Mouse (Mus musculus): Measurements from ENCODE around the gene Fmnl3. TPM values are rescaled to one million over a fixed set of nuclear protein-coding genes. Genes with fewer than 3 reads are reported as not detected.

The Fmnl3 gene
- total RNA-seq, 2 experiments from 2014 or later, result 19.0 to 22.3 TPM

DNA sequence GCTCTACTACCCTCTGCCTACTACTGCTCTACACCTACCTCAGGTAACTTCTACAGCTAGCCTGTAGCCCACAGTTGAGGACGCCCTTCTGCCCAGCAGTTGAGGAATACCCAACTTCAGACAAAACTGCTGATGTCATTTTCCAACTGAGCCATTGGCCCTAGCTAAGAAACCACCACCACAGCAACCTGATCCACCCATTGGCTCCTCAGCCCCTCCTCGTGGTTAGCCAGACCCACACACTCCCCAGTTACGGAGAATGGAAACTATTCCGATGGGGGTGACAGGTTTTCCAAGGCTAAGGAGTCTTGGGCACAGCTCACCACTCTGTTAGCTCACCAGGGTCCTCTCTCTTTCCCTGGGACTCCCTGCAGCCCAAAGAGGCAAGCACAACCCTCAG, 25.3 kb downstream of the Fmnl3 start:
- intact Hi-C loops (cut with DNase I), result no loop called here
- DNase-seq, result no peak

DNA sequence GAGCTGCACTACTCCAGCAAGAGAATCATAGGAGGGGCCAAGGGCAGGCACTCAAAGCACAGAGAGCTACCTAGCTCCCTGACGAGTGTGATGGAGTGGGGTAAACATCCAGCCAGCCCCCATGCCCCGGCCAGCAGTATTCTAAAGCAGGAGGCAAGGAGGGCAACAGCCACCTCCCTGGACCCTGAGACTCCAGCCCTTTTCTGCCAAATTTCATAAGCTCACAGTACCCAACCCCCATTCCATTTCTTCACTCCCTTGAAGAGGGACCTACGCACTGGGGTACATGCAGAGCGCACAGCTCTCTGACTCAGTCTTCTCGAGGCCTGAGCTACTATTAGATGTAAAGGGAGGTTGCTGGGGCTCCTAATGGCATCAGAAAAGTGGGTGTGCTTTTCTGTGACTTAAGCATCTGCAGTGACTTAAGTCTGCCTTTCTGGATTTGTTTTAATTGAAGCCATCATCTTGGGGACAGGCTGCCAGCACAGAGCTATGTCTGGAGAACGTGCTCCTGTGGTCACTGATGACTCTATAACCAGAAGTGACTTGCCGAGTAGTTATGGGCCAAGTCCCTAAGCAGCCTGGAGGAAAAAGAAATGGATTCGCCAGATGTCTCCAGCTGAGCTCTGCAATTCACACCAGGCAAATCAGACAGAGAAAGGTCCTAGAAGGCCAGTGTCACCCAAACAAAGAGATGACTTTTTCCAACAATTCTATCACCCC, 26.0 kb downstream of the Fmnl3 start:
- intact Hi-C loops (cut with DNase I), result no loop called here
- peak; percentile 43 to 60 for DNase-seq

DNA sequence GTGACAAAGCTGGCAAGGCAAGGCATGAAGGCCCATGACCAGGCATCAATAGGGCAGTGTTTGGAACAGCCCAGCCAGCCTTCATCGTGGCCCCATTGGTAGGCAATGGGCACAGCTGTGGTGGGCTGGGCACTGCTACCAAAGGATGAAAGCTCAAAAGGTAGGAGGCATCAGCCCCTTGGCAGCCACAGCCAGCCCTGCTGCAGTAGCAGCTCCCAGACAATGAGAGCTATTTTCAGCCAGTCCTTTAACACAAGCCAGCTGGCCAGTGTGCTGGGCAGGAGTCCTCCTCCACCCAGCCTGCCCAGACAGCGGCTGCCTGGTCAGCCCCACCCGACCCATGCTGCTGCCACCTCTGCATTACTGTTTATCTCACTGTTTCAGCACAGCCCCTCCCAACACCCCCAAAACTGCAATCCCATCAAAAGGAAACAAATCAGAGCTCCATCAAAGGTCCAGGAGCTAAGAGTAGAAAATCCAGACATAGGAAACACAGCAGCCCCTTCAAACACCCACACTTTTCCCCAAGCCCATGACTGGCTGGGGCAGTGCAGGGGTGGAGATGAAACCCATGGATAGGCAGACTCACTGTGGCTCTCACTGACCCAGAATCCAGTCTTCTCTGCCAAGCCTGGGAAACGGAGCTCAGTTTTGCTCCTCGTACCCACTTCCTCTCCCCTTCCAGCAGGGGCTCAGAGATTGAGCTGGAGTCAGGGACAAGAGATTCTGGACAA, 26.7 kb downstream of the Fmnl3 start:
- peak; percentile 65 to 68 for DNase-seq
- intact Hi-C loops (cut with DNase I), result loop anchor here (2.0 kb wide), 1 partner anchor 25 kb away; no protein-coding TSS in a partner anchor

DNA sequence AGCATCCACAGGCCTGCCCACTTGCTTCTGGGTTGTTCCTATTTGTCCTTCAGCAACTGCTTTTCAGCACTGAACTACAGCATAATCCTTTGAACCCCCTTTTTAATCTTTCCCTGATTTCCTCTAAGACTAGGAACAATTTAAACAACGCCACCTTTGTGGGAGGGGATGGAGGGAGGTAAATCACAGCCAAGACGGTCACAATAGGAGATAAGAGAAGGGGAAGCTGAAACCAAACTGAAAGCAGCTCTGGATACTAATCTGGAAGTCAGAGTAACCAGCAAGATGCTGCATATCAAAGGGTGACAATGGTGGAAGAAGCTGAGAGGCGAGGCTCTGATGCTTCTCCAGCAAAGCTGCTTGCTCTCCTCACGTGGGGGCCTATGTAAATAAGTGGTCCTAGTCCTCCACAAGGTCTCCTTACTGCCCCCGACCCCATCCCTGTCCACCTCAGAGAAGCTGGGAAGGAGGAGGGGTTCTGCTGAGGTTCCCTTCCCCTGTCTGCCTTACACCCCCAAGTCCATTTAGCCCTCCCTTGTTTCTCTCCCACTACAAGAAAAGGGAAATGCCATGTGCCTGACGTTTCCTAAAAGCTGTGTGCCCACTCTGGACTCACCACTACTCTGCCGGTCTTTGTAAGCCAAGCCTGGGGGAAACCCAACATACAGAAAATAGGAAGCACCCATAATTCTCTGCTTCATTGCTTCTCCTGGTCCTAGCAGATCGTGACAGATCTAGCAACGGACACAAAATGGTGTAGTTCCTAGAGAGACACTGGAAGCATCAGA, 27.9 kb downstream of the Fmnl3 start:
- intact Hi-C loops (cut with DNase I), result loop anchor here (2.0 kb wide), 1 partner anchor 26 kb away; no protein-coding TSS in a partner anchor
- DNase-seq, result no peak

DNA sequence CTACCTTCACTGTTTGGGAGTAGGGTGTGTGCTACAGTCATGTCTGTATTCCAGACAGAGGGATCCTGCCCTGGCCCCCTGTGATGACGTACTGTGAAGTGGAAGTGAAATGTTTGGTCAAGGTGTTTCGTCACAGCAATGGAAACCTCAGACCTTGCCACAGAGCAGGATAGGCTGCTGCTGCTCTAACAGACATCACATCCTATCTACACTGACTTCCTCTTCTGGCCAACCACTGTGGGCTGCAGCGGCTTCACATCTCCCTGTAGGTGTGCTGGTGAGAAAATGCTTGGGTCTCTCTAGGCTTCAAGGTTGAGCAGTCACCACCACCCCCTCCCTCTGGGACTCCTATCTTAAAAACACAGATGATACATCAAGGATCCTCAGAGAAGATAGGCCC, 29.2 kb downstream of the Fmnl3 start:
- intact Hi-C loops (cut with DNase I), result no loop called here
- DNase-seq, result no peak

DNA sequence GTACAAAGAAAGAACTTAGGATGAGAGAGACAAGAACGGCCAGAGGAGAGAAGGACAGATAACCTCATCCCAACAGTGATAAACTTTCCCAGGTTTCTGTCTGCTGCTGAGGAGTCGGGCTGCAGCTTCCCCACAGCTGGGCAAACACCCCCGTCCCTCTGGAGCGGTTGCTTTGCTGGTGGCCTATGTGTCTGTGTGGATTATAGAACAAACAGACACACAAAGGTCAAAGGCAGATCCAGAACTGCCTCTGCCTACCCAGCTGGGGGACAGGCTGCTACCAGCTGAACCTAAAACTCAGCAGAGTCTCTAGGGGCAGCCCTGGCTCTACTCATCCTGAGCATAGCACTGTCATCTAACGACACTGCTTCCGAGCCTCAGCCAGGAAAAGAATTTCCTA, 30.6 kb downstream of the Fmnl3 start:
- no peak for DNase-seq
- intact Hi-C loops (cut with DNase I), result no loop called here

DNA sequence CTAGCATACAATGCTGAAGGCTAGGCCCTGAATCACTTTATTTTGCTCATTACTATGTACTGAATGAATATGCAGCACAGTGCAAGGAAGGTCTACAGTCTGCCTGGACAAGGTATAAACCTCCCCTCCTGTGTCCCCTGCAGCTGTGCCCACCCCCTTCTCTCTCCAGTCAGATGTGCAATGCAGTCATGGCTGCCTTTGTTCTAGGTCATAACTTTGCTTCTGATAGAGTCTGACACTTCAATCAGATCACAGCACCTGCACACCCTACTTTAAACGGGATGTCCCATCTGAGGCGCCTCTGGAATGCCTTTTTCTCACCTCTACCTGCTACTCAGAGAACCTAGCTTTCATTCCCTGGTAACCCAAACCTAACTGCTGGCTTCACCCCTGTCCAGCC, 31.4 kb downstream of the Fmnl3 start:
- intact Hi-C loops (cut with DNase I), result no loop called here
- DNase-seq, result no peak

DNA sequence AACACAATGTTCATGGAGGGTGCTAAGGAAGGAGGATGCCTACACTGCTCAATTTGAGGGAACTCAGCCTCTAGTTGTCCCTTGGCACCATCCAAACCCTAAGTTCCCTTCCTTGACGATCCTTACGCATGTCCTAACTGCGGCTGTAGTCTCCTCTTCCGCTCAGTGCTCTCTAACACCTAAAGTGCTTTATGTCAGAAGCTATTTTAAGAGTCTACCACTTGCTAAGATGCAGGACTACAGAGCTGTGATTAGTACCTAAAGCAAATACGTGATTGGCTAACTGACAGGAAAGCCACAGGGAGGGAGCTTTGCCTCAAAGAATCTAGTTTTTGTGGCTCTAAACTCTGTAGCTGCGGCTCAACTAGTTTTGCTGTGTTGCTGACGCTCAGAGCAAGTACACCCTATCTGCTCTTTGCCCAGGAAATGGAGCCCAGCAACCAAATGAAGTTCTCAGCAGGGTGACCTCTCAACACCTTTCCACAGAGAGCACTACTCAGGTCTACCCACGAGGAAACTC, 34.4 kb downstream of the Fmnl3 start:
- no peak for DNase-seq
- intact Hi-C loops (cut with DNase I), result loop anchor here (2.0 kb wide), 1 partner anchor 33 kb away; no protein-coding TSS in a partner anchor

DNA sequence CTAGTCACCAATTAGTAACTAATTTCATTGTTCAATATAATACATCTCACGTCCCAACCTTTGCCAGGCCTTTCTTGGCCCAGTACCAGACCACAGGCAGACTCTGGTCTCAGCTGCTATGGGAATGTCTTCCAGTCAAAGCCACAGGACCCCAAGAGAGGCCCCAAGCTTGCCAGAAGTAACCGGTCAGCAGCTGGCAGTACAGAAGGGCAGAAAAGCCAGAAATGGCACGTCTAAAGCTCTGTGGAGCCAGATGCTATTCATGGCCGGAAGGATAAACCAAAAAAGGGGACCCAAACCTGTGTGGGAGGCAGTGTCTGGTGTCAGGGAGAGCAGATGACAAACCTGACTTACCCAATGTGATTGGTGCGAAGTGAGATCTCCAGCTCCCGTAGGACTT, 35.8 kb downstream of the Fmnl3 start:
- DNase-seq, result no peak

DNA sequence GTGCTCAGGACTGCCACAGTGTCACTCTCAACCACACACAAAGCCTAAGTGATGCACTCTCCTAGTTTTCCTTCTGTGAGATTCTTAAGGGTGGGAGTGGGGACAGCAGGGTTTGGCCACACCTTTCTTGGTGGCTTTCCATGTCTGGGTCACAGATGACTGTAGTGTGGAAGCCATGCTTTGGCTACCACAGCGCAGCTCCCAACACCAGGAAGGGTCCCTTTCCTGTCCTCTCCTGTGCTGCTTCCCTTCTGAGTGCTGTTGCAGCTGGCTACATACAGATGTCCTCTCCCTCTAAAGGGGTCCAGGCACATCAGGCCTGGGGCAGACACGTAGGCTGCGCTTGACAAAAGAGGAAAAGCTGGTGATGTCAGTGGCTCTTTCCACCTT, 36.6 kb downstream of the Fmnl3 start:
- peak; percentile 54 to 58 for DNase-seq
- intact Hi-C loops (cut with DNase I), result loop anchor here (2.0 kb wide), 2 partner anchors 17 to 35 kb away; no protein-coding TSS in a partner anchor

More for the DNA sequence above, 35.8 kb downstream of the Fmnl3 start:
- intact Hi-C loops (cut with DNase I), result loop anchor here (2.0 kb wide), 1 partner anchor 34 kb away; no protein-coding TSS in a partner anchor

DNA sequence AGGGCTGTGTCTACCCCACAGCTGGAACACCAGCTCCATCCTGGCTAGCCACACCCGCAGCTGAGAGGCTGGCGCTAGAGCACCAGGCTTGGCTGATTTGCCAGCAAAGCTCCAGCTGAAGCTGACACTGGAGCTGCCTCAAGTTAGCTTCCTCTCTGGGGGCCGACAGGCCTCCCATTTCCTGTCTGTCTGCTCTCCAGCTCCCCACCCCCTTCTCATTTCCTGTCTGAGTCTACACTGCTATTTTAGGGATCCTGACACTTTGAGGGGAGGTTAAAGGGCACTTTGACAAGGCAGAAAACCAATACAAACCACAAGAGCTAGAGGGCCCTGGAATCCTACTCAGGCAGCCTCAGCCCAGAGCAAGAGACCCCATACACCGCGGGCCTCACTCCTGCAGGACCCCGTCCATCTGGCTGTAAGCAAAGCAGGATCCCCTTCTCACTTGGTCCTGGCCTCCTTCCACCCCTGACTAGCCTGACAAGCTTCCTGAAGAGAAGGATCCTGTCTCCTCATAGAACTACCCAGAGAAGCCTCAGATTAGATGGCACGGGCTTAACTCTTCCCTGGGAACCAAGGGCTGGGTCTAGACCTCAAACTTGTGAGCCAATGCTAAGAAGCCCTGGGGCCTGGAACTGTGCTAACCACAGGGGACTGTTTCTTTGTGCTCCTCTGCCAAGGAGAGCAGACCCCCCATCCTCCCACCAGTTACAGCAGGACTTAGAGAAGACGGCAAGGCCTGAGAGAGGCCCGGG, 37.2 kb downstream of the Fmnl3 start:
- intact Hi-C loops (cut with DNase I), result loop anchor here (2.0 kb wide), 1 partner anchor 16 kb away; no protein-coding TSS in a partner anchor
- peak; percentile 76 to 83 for DNase-seq

DNA sequence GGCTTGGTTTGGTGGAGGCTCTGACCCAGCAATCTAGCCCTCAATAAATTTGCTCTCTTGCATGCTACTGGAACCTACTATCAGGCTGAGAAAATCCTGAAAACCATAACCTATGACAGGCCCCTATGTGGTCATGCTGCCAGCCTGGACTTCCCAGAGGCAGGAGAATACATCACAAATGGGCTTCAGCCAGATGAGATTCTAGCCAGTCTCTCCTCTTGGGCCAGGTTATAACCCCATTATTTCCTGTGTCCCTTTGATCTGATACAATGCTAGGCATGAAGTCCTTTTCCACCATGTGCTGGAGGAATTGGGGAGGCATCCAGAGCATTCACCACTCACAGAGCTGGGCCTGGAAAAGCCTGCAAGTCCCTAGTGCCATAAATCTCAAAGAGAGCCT, 38.2 kb downstream of the Fmnl3 start:
- DNase-seq, result no peak
- intact Hi-C loops (cut with DNase I), result loop anchor here (2.0 kb wide), 1 partner anchor 15 kb away; no protein-coding TSS in a partner anchor

DNA sequence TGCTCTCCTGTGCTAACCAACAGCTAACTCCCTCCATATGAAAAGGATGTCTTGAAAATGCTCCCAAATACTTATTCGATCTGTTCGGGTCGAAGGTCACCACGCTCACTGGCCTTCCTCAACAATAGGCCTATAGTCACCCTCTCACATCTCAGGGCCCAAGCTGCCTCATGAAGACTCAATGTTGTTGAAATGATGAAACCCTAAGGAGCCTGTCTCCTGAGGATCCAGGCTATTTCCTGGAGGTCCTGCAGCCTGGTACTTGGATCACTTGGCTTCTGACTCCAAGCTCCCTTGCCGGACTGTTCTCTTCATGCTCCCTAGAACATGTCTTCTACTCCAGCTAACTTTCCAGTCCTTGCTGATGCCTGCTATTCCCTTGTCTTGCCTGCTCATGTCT, 38.9 kb downstream of the Fmnl3 start:
- DNase-seq, result no peak
- intact Hi-C loops (cut with DNase I), result no loop called here

DNA sequence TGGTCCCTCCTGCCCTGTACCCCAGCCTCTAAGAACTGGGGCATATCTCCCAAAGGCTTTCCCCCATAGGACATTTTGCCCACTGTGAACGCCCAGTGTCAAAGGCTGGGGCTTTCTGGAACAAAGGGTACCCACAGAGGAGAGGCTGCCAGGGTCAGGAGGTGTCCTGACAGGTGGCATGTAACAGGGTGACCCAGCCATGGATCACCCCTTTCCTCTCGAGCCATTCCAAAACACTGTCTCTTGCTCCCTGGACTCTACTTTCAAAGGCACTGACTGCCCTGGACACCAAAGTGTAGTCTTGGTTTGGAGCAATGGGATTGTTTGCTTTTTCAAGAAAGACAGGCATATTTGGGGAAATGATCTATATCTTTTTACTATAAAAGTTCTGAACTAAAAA, 40.0 kb downstream of the Fmnl3 start:
- no peak for DNase-seq
- intact Hi-C loops (cut with DNase I), result no loop called here

DNA sequence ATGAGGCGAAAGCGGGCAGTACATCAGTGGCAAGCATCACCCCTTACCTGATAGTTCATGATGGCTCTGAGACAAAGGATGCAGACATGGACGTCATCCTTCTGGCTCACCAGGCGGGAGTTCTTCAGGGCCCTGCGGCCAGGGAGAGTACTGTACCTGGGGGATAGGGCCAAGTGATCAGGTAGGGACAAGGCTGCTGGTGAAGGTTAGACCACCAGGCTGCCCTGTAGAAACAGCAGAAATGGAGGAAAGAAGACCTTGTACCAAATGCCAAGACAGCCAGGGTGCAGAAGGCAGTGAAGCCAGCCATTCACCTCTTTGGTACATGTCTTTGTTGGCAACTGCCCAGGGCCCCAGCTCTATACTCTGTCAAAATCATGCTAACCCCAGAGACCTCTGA, 42.3 kb downstream of the Fmnl3 start:
- intact Hi-C loops (cut with DNase I), result no loop called here
- no peak for DNase-seq

DNA sequence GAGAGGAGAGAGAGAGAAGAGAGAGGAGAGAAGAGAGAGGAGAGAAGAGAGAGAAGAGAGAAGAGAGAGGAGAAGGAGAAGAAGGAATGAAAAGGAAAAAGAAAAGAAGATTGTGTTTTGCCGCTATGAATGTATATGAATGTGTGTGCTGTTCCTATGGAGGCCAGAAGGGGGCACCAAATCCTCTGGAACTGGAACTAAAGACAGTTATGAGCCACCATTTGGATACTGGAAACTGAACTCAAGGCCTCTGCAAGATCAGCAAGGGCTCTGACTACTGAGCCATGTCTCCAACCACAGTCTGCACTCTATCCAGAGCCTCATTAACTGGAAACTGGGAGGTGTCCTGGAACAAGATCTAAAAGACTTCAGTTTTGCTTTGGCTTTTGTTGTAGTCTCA, 43.3 kb downstream of the Fmnl3 start:
- peak in 1 of 2 experiments; percentile 69 for DNase-seq
- intact Hi-C loops (cut with DNase I), result loop anchor here (1.0 to 2.0 kb wide), 2 partner anchors 10 to 44 kb away; partner anchors contain the start of gene Fmnl3

DNA sequence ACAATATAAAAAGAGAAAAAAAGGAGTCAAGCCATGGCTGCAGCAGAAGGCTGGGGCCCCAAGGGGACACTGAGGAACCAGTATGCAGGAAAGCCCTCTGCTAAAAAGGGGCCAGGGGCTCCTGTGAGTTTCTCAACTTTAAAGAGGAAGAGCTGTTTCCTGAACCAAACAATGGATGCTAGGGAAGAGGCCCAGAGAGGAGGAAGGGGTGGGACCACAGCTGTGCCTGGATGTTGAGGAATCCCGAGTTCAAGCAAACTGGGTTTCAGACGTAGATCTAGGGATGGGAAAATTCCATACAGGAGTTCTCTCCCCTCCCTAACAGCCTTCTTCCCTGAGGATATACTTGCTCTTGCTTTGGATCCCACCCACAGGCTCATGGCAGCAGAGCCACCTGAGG, 43.9 kb downstream of the Fmnl3 start:
- intact Hi-C loops (cut with DNase I), result loop anchor here (1.0 to 2.0 kb wide), 2 partner anchors 9 to 44 kb away; partner anchors contain the start of gene Fmnl3
- no peak for DNase-seq

DNA sequence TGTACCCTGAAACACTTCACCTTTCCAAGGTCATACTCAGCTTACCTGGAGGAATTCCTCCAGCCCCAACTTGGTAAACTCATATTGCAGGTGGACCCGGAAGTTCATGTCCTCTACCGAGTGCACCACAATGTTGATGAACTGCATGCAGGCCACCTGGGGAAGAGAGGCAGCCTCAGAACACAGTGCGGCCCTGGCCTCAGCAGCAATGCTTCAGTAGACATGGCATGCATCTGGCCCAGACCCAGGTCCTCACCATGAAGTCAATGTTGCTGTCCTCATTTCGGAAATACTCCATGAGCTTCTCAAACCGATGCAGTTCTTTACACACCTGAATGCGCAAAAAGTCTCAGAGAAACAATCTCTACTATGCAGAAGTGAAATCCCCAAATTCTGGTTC, 44.7 kb downstream of the Fmnl3 start:
- no peak for DNase-seq
- intact Hi-C loops (cut with DNase I), result no loop called here

DNA sequence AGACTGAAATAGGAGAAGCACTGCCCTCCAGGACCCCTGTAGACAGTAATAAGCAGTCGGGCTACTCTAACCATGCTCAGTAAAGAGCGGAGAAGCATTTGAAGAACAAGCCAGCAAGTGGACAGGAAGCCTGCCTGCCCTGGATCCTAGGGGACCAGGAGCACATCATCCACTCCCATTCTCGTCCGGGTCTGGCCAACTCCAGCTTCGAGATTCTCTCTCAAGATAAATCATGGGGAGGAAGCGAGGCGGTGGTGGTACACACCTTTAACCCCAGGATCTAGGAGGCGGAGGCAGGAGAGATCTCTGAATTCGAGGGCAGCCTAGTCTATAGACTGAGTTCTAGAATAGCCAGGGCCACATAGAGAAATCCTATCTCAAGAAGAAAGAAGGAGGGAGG, 46.1 kb downstream of the Fmnl3 start:
- intact Hi-C loops (cut with DNase I), result loop anchor here (5.0 kb wide), 1 partner anchor 133 kb away; the partner anchor contains the start of gene Nckap5l
- DNase-seq, result no peak

DNA sequence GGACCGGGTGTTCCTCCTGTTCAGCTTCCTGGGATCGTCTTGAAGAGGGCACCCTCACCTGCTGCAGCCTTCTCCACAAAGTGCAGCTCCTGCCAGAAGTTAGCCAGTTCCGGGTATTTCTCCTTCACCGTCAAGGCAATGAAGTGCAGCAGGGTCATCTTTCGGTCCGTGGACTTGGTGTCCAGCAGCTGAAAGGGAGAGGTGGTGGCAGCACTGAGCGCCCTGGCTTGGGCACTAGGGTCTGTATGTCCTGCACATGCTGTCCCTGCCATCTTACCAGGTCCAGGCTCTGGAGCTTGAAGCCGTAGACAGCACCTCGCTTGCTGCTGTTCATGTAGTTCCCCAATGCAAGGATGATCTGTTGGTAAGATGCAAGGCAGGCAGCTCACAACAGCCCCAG, 49.3 kb downstream of the Fmnl3 start:
- intact Hi-C loops (cut with DNase I), result loop anchor here (5.0 kb wide), 1 partner anchor 136 kb away; the partner anchor contains the start of gene Nckap5l
- no peak for DNase-seq

All from heart, postnatal 36 days (tissue).